Mouse (Mus musculus) adrenal gland, postnatal 4 days (tissue): ENCODE results near the gene Limk1. TPM values are rescaled to one million over a fixed set of nuclear protein-coding genes. Genes with fewer than 3 reads are reported as not detected.

Experiments used
- DNase-seq, 2 experiments: peaks; one replicate each; pipeline ENCODE4 v3.0.0; 2021 to 2022; ENCODE audit warnings: low spot score in 2 of 2, mixed read lengths in 2 of 2
- total RNA-seq, 2 experiments: library from RNA; stranded (reverse); gene quantifications; 2 replicates each; pipeline ENCODE4 v1.2.3; 2021

Limk1 gene
- total RNA-seq, 2 experiments from 2014 or later, result 31.1 to 32.3 TPM

GRCm38 (mm10) chr5:134638461-134639268 lies 49.7 kb downstream of the Limk1 start:
- no peak for DNase-seq

GRCm38 (mm10) chr5:134637820-134638367 lies 50.5 kb downstream of the Limk1 start:
- no peak for DNase-seq

- no peak for DNase-seq
Measured at GRCm38 (mm10) chr5:134632841-134633240, 55.6 kb downstream of the Limk1 start.

- DNase-seq, result no peak
Measured at GRCm38 (mm10) chr5:134630835-134631234, 57.6 kb downstream of the Limk1 start.

GRCm38 (mm10) chr5:134629508-134629907 lies 58.9 kb downstream of the Limk1 start:
- no peak for DNase-seq

- DNase-seq, result no peak
Measured at GRCm38 (mm10) chr5:134622069-134622468, 66.3 kb downstream of the Limk1 start.

GRCm38 (mm10) chr5:134621099-134621640 lies 67.2 kb downstream of the Limk1 start:
- DNase-seq, result no peak

GRCm38 (mm10) chr5:134620457-134620856 lies 67.9 kb downstream of the Limk1 start:
- DNase-seq, result no peak

- DNase-seq, result peak; percentile 29 to 65
Measured at GRCm38 (mm10) chr5:134617071-134617470, 71.3 kb downstream of the Limk1 start.

- DNase-seq, result no peak
Measured at GRCm38 (mm10) chr5:134615780-134616179, 72.6 kb downstream of the Limk1 start.

- no peak for DNase-seq
Measured at GRCm38 (mm10) chr5:134615380-134615779, 73.0 kb downstream of the Limk1 start.

GRCm38 (mm10) chr5:134614802-134615201 lies 73.6 kb downstream of the Limk1 start, which contains the start of gene Lat2:
TSS of gene Lat2 (minus strand) at chr5:134615025.
- no peak for DNase-seq

- no peak for DNase-seq
Measured at GRCm38 (mm10) chr5:134614296-134614695, 74.1 kb downstream of the Limk1 start.

- no peak for DNase-seq
Measured at GRCm38 (mm10) chr5:134613727-134614126, 74.7 kb downstream of the Limk1 start.

- no peak for DNase-seq
Measured at GRCm38 (mm10) chr5:134611810-134612521, 76.4 kb downstream of the Limk1 start.

GRCm38 (mm10) chr5:134609916-134610643 lies 78.3 kb downstream of the Limk1 start:
- no peak for DNase-seq

- DNase-seq, result no peak
Measured at GRCm38 (mm10) chr5:134607121-134607520, 81.3 kb downstream of the Limk1 start.

GRCm38 (mm10) chr5:134606314-134606713 lies 82.1 kb downstream of the Limk1 start:
- no peak for DNase-seq
